Mouse (Mus musculus) ES-E14 (cell line): Measurements from ENCODE around the gene Sema3b.

Experiments used
- CHD2 ChIP-seq: IDR thresholded peaks from 2 replicates; pipeline ENCODE4 v1.6.1; 2014; ENCODE audit warnings: mild to moderate bottlenecking, low read depth, low read length, inconsistent platforms
- HCFC1 ChIP-seq: IDR thresholded peaks from 2 replicates; pipeline ENCODE4 v1.6.1; 2012; ENCODE audit warnings: low read length, inconsistent platforms, borderline replicate concordance; ENCODE audit not compliant: insufficient read depth
- MAFK ChIP-seq: IDR thresholded peaks from 2 replicates; pipeline ENCODE4 v1.6.1; 2014; ENCODE audit warnings: mild to moderate bottlenecking, low read depth, low read length, inconsistent platforms; ENCODE audit not compliant: insufficient read depth
- ZC3H11A ChIP-seq: IDR thresholded peaks from 2 replicates; pipeline ENCODE4 v1.6.1; 2012; ENCODE audit warnings: low read depth, mild to moderate bottlenecking, inconsistent platforms, low read length, borderline replicate concordance
- ZNF384 ChIP-seq: IDR thresholded peaks from 2 replicates; pipeline ENCODE4 v1.6.1; 2012; ENCODE audit warnings: low read depth, low read length, inconsistent platforms

GRCm38 (mm10) chr9:107554319-107554825, 54.7 kb downstream of the Sema3b start:
- TF ChIP-seq HCFC1 (0 out of 2 replicates have a peak, but pooled peaks have one; percentile 37), ZC3H11A (no peak), MAFK (no peak), ZNF384 (no peak), CHD2 (no peak)
